Mouse (Mus musculus): ENCODE measurements around the gene Zfp239. TPM values are rescaled to one million over a fixed set of nuclear protein-coding genes. Genes with fewer than 3 reads are reported as not detected.
"Not testable (repeated sequence)": the region's sequence is repeated elsewhere in the genome, so short reads cannot be mapped to it uniquely, and the experiment has no call there.

Gene Zfp239
- 2.0 and 2.1 TPM in 2 replicates for polyA plus RNA-seq (2012; rRNA removed)

- DNase-seq (ENCODE audit: low spot score): no peak
Observed at GRCm38 (mm10) chr6:117861848-117862247, at the start of gene Zfp239. Gene Zfp239 (plus strand): TSS chr6:117862100.

DNA sequence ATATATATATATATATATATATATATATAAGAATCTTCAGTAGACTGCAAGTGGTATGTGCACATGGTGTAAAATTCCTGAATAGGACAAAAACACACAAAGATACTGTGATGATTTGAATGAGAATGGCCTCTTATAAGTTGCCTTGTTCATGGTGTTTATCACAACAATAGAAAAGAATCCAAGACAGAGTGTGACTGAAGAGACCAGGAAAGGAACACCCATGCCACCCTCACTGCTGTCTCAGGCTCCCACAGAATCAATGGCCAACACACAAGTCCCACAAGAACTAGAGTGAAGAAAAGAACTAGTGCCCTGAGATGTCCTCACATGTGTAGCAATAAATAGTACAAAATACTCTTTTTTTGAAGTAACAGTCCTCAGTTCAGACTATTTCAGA is 47.2 kb upstream of the Zfp239 start:
- no peak for DNase-seq (ENCODE audit: low spot score)

DNA sequence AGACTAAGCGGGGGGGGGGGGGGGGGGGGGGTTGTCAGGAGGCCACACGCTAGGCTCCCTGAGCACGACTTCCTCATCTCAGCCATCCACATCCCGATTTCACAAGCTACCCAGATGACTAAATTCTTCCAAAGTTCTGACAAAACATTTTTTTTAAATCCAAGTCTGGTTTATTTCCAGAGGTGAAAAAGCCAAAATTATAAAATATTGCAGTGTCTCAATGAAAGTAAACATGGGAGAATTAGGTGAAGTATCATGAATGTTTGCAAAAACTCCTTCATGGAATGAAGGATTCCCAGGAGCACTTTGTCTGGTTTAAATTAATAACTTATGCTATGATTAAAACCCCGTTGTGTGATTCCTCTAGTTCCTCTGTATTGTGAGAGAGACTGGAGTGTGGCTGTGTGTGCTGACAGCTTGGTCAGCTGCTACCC is 44.8 kb upstream of the Zfp239 start:
- no peak for DNase-seq (ENCODE audit: low spot score)

- DNase-seq (ENCODE audit: low spot score): no peak
Observed at GRCm38 (mm10) chr6:117820327-117820726, 41.6 kb upstream of the Zfp239 start.

DNA sequence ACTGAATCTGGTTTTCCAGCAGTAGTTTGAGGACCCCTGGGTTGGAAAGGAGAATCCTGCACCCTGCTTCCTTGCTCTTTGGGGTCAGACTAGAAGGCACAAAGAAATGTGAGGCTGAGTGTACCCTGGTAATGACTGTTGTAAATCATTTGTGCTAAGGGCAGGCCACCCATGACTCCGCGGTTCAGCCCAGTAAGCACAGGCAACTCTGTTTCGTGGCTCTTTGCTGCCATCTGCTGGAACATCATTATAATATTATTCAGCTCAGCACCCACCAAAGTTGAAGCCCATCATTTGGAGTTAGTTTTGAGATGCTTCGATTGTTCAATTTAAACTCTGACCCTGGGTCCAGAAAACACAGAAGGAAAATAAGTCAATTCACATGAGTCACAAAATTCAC is 36.5 kb upstream of the Zfp239 start:
- peak; percentile 29 for DNase-seq (ENCODE audit: low spot score)

GRCm38 (mm10) chr6:117828273-117828672 is 33.6 kb upstream of the Zfp239 start:
- peak; percentile 41 for DNase-seq (ENCODE audit: low spot score)

DNA sequence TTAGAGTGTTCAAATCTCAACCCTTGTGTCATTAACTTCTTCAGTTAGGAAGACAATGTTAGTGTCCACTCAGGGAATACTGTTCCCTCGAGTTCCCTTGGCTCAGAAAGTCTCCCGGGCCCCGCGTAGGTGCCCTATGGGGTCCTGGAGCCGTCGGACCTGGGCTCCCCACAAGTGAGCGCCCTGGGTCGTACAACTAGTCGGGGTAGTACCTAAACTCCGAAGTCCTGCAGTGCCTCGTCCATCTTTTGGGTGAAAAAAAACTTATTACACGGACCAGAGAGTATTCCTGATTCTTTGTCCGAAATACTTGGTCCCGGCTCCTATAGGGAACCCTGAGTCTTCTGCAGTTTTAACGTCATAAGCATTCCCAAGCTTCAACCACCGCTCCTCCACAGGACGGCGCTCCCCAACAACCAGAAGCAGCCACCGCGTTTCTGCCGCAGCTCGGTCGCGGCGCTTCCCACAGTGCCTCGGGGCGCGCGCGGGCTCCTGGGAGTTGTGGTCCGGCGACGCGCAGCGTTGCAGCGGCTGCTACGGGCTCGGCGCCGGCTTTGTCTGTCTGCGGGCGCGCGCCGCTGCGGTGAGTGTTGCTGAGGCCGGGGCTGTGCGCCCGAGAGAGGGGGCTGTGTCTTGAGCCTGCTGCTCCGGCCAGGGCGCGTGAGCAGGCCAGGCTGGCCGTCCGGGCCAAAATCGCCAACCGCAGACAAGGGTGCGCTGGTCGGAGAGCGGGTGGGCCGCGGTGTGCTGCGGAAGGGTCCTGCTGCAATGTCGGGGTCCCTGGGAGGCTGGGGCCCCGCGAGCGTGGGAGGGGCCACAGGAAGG is 21.0 kb upstream of the Zfp239 start, which contains the start of gene Zfp637:
TSS of gene Zfp637 (plus strand) at position 495 of the 825 bp plus-strand sequence.
- DNase-seq (ENCODE audit: low spot score): peak; percentile 85

DNA sequence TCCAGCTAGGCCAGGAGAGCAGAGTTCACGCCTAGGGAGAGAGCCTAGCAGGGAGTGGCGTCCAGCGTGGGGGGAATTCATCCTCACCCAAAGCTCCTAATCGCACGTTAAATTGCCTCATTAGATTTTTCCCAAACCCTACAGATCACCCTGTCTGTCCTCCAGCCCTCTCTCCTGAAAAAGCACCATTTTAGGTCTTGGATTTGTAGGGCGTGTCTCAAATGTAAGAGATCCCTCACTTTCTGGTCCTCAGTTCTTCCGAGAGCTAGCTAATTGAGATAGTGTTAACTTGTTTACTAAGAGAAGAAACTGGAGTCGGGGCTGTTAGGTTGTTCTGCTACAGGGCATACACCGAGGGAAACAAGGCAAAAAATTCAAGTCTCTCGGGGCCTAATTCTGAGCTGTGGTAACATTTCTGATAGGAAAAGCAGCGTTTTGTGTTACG is 20.4 kb upstream of the Zfp239 start:
- DNase-seq (ENCODE audit: low spot score): no peak

DNA sequence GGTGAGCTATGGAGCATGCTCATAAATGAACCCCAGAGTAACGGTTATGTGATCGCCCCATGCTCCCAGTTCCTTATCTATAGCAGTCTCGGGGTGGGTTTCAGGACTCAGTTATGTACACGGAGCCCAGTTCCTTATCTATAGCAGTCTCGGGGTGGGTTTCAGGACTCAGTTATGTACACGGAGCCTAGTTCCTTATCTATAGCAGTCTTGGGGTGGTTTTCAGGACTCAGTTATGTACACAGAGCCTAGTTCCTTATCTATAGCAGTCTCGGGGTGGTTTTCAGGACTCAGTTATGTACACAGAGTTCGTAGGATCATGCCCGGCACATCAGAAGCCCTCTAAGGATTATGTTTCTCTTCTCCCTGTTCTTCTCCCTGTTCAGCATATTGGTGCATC is 17.3 kb upstream of the Zfp239 start:
- DNase-seq (ENCODE audit: low spot score): no peak

GRCm38 (mm10) chr6:117846671-117847070 is 15.2 kb upstream of the Zfp239 start:
- DNase-seq (ENCODE audit: low spot score): not testable (repeated sequence)

- DNase-seq (ENCODE audit: low spot score): no peak
Observed at GRCm38 (mm10) chr6:117847772-117848171, 14.1 kb upstream of the Zfp239 start.

DNA sequence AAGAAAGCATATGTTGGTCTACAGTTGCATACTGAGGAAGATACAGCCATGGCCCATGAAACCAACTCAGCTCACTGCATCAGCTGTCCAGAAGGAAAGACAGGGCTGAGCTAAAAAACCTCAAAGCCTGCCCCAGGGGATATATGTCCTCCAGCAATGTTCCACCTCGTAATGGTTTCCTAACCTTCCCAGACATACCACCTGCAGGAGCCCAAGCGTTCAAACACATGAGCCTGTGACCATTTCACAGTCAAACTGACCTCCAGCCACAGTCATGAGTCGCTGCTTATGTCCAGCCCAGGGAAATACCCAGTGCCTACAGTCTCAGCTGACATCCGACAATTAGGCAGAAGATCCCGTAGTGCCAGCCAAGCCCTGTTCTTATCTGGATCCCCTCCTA is 13.3 kb upstream of the Zfp239 start:
- DNase-seq (ENCODE audit: low spot score): no peak

DNA sequence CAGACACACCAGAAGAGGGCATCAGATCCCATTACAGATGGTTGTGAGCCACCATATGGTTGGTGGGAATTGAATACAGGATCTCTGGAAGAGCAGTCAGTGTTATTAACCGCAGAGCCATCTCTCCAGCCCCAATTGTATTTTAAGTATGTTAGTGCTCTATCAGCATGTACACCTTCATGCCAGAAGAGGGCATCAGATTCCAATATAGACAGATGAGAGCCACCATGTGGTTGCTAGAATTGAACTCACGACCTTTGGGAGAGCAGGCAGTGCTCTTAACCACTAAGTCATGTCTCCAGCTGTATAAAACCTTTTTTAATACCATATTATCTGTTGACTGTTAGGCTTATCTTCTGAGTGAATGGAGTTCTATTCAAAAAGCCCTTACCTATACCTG is 10.2 kb upstream of the Zfp239 start:
- no peak for DNase-seq (ENCODE audit: low spot score)

- no peak for DNase-seq (ENCODE audit: low spot score)
Observed at GRCm38 (mm10) chr6:117857990-117858389, 3.9 kb upstream of the Zfp239 start.

GRCm38 (mm10) chr6:117862465-117862864 is 565 bp downstream of the Zfp239 start:
- DNase-seq (ENCODE audit: low spot score): no peak

DNA sequence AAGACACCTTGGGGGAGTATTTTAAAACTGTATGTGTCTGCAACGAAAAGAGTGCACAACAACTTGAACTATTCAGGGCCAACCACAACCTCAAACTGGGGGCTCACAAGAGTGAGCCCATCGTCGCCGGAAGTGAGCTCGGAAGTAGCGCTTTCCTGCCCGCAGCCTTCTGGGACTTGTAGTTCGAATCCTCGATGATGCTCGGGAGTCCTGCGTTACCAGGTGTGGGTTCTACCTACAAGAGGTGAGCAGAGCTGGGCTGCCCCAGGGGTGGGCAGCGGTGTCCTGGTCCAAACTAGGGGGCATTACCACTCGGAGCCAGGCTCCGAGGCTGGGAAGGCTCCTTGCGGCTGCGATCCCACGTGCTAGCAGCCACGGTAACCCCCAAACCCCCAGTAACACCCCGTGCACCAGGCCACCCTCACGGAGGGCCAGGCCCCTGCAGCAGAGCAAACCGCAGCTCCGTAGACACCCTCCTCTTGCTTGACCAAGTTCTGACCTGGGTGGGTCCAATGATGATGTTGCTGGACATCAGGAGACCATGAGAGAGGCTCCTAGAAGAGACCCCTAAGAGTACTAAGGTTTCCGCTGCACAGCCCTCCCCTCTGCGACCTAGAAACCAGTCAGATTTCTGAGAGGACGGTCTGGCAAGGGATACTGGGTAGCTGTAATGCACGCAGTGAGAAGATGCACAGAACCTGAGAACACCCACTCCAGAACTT is 1.2 kb downstream of the Zfp239 start:
- no peak for DNase-seq (ENCODE audit: low spot score)

DNA sequence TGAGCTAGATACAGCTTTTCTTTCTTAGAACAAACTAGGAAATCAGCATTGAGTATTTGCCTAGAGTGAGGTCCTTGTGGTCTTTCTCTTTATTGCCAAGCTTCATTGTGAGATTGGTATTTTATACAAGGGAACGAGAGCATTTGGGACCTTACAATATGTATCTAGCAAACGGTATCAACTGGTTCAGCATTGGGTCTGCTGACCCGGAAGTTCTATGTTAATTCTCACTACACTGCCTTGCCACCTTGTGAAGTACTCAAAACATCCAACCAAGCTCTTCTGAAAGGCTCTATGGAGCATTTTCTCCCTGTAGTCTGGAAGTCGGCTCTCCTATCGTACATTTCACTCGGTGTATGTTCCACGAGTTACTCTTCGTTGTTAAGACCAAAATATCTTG is 1.9 kb downstream of the Zfp239 start:
- no peak for DNase-seq (ENCODE audit: low spot score)

DNA sequence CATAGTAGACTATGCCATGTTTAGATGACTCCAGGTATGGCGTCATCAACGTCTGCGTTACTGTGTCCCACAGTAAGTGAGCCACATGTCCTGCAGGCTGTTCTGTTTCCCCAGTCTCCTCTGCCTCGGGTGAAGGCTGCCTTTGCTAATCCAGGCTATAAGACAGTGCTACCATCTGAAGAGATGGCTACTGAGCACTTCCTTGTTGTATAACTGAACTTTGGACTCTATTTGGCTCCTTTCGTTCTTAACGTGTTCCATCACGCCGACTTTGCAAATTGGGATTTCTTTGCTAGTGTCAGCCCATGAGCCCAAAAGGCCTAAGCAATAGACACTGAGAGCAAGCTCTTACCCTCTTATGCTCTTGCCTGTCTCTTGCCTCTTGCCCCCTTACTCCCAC is 6.3 kb downstream of the Zfp239 start:
- DNase-seq (ENCODE audit: low spot score): no peak

DNA sequence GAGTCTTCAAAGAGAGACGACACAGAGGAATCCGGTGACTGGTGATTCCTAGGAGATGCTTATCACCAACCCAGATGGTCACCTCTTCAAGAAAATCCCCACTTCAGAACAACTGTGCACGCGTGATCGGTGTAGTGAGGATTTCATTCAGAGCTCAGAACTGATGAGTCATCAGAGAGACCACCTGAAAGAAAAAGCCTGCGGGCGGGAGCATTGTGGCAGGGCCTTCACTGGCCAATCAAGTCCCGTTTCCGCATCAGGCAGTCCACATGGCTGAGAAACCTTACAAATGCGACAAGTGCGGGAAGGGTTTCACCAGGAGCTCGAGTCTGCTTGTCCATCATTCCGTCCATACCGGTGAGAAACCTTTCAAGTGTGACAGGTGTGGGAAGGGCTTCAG is 9.1 kb downstream of the Zfp239 start:
- DNase-seq (ENCODE audit: low spot score): no peak

DNA sequence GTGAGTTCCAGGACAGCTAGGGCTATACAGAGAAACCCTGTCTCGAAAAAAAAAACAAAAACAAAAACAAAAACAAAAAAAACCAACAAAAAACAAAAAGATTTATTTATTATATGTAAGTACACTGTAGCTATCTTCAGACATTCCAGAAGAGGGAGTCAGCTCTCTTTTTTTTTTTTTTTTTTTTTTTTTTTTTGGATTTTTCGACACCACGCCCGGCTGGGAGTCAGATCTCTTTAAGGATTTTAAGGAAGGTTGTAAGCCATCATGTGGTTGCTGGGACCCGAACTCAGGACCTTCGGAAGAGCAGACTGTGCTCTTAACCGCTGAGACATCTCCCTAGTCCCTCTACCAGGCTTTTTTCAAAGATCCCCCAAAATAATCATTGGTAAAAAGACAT is 11.6 kb downstream of the Zfp239 start:
- not testable (repeated sequence) for DNase-seq (ENCODE audit: low spot score)

- DNase-seq (ENCODE audit: low spot score): no peak
Observed at GRCm38 (mm10) chr6:117874621-117875281, 12.9 kb downstream of the Zfp239 start.

- DNase-seq (ENCODE audit: low spot score): no peak
Observed at GRCm38 (mm10) chr6:117878700-117879407, 17.0 kb downstream of the Zfp239 start.
